Mouse (Mus musculus) natural killer cell, adult 2 months (primary cell): ENCODE data around the gene Syt17.
A peak's percentile ranks its signal among the peaks of the same experiment; 100 is the strongest.

ENCODE experiments used
- DNase-seq, 2 experiments: peaks; one replicate each; pipeline ENCODE4 v3.0.0; 2022; ENCODE audit warnings: low spot score in 2 of 2

Syt17 gene

DNA sequence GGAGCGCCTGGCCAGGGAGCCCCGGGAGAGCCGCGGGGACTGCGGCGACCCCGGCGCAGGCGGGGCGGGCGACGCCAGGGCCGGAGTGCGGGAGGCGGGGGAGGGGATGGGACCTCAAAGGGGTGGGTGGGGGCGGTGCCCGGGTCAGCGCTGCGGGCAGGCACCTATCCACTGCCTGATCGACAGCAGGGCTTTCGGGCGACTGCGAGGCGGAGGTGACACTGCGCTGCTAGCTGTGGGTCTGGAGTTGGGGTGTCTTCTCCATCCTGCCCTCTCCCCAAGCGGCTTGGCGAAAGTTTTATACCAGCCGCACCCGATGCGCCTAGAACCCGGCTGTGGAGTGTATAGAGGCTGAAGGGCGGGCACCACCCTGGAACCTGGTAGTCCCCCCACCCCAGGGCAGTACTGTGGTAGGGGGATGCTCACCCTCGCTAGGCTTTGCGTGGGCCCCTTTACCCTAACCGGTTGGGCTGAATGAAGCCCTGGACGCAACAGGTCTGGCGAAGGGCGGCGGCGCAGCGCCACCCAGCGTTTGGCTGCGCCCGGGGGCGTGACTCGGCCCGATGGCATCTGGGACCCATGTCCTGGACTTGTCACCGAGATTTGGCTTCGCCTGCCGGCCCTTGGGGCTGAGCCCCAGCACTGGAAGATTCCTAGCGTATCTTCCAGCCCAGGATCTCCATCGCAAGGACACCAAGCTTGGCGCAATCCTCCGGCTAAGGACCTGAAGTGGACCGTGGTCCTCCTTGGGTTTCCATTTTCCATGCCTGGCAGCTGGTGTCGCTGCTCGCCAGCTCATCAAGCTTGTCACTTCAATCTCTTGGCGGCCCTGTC lies at the start of gene Syt17:
Gene Syt17 (minus strand): TSS at position 89 of the 834 bp plus-strand sequence.
- DNase-seq = no peak

DNA sequence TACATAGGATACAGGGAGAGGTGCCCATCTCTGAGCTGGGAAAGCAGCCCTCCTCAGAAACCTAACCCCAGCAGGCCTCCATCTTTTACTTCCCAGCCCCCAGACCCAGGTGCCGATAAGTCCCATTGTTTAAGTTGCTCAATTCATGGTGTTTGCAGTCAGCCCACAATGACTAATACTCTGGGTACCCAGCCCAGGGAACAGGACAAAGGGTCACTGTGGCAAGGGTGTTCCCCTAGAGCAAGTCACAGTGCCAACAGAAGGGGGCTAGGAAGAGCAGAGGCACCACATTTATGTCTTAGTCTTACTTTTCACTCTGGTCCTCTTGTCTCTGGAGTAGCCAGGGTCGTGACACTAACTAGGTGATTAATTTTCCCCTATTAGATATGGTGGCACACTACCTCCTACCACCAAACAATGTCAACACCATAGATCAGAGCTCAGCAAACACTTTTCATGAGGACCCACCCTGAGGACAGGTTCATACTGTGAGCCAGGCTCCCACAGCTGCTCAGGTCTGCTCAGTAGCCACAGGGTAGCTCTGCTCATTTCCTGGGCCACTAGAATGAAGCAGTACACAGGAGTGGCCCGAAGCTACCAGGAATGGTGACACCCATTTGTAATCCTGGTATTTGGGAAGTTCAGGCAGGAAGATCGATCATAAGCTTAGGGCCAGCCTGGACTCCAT lies 47.0 kb upstream of the Syt17 start:
- DNase-seq = no peak

DNA sequence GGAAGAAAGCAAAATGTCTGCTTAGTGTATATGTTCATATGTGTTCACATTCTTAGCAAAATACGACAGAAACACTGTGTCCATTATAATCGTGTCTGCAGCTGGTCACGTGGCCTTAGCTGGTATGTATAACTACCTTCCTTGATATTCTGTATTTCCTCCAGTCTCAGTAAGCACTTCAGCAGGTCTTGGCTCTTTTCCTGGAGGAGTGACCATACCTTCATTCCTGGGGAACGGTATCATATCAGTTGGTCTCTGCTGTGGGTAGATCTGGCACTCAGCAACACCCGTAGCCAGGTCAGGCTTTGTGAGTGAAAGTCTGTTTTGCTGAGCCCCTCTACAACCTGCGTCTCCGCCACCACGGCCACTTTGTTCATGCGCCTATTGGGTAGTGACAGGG lies 45.9 kb upstream of the Syt17 start:
- no peak for DNase-seq

DNA sequence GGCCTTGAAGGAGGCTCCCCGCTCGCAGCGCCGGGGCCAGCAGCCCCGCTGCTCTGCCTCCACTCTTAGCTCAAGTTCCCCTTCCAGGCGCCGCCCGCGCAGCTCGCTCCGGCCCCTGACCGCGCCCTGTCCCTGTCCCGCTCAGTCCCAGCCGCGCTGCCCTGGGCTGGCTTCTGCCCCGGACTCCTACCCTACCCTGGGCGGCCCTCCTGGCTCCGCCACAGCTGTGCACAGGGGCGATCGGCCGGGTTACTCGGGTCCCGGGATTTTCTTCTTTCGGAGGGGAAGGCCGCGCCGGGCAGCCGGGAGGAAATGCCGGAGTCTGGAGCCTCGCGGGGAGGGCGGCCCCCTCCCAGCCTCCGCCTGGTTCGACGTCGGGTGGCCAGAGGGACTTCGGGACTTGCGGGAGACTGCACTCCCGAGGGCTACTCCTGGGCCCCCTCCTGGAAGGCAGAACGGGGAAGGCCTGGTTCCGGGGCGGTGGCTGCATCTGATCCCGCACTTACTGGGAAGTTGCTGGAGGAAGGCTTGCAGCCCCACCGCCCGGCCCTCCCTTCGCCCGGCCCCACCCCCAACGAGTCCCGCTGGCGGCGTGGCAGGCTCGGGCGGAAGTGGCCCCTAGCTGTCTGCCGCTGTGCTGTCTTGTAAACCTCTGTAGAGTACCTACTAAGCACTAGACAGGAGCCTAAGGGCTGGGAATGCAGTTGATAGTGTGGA lies 43.6 kb upstream of the Syt17 start, which contains the start of gene Itpripl2:
Gene Itpripl2 (minus strand): TSS at position 545 of the 717 bp plus-strand sequence.
- peak; percentile 37 to 54 for DNase-seq

DNA sequence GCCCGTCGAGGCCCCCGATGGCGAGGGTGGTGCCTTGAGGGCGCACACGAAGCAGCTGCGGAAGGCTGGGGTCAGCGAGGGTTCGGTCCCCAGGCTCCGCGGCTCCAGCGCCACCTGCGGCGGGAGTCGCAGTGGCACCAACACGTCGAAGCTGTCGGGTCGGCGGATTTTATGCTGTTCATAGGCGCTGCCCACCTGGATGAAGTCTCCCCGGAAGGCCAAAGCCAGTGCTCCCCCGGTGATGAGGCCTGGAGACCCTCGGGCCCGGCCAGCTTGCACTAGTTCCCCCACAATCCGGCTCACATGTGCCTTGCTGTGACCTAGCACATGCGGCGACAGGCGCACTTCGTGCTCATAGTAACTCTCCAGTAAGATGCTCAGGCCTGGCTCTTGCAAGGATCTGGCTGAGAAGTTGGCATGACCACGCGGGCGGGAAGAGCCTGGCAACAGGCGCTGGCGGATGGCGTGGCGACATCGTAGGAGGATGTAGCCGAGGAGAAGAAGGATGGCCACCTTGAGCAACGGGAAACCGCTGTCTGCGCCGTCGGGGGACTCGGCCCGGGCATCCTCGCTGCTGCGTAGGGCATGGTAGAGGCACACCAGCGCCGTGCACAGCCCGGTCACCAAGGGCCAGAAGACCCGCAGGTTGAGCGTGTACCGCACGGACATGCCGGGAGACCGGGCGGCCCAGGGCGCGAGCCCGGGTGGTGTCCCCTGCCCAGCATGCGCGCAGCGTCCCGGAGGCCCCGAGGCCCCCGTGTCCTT lies 42.8 kb upstream of the Syt17 start:
- peak in 1 of 2 experiments; percentile 2 for DNase-seq

DNA sequence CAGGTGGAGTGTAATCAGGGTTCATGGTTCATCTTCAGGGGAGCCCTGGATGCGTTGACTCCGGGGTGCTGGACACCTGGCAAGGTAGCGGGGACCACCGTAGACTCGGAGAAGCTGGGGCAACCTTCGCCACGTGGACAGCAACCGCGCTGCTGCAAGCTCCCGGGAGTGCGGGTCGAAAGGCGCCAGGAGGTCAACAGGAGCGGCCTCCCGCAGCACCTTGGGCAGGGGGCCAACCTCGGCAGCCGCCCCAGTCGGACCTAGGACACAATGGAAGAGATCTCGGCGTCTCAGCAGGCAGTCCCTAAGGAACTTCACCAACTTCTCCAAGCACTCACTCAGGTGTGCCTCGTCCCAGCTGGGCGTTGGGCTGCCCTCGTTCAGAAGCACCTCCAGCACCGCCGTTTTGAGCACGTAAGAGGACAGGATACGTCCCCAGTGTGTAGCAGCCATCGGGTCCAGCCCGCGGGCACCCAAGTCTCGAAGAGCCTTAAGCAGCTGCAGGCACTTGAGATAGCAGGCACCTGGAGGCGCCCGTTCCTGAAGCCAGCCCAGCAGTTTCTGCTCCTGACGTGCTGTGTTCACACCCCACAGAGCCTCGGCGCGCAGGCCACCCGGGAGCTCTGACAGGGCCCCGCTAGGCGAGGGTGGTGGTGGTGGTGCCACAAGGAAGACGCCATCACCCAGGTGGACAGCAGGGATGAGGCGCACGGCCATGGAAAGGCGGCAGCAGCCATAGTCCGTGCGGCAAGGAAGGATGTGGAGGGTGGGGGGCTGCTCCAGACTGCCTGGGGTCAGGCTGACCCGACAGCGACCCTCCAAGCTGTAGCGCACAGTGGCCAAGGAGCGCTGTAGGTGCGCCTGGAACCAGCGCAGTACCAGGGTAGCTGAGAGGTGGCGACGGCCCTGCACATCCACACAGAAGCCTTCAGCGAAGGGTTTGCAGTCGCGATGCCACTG lies 42.0 kb upstream of the Syt17 start:
- DNase-seq = no peak

DNA sequence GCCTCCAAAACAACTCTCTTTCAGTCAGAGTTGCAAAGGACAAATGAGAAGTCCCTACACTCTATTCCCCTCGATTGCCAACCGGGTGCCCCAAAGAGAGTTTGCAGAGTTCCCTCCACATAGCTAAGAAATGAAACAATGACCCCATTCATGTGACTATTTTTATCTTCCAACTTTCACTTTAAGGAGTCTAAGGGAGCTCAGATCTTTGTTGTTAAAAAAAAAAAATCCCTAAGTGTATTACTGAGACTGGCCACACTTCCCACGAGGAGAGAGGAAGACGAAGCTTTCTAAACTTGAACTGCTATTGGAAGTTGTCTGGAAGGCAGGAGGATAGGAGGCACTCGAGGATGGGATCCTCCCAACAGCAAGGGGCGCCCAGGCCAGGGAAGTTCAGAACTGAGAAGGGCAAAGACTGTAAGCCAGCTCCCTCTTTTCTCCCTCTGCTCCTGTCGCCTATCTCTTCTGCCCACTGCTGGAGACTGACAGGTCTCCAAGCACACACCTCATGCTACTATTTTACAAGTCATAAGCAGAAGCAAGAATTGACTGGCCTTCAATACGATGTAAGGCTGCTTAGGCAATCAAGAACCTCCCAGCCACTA lies 40.1 kb upstream of the Syt17 start:
- DNase-seq = no peak

DNA sequence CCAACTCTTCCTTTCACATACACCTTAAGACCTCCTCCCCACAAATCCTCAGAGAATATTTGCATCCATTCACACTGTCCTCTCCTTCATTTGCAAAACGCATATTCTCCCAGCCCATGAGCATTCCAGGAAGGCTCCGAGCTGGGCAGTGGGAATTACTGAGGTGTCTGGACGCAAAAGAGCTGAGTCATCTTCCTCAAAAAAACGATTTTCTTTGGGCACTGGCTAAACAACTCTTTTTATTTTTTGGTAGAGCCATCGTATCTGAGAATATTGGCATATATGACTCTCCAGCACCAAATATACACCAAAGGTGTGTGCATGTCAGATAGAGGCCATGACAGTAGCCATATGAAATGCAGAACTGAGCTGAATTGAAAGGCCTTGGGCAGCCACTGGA lies 38.9 kb upstream of the Syt17 start:
- DNase-seq = no peak

DNA sequence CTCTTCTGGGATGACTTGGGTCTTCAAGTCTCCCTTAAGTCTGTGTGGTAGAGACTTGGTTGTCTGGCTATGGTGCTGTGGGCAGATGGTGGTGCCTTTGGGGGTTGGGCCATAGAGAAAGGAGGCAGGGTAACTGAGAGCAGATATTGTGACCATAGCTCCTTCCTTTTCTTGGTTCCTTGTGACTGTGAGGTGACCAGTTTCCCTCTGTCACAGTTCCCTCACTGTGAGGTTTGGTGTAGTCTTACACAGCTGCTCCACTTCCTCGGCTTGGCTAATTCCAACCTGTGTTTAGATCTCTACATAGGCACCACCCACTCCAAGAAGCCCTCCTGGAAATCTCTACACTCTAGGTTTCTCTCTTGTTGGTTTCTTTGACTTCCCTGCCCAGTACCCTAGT lies 36.0 kb upstream of the Syt17 start:
- DNase-seq = no peak

DNA sequence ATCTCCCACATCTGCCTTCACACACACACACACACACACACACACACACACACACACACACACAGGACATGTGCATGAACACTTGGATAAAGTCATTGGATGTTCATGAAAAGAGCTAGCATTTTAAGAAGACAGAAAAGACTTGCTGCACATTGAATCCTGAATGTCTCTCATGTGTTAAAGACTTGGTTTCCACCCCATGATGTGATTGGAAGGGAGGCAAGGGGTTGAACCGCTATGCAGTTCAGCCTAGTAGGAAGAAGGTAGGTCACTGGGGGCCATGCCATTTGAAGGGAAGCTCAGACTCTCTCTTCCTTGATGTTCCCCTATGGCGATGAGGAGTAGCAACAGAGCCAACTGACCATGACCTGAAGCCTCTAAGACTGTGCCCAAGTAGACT lies 34.0 kb upstream of the Syt17 start:
- no peak for DNase-seq

DNA sequence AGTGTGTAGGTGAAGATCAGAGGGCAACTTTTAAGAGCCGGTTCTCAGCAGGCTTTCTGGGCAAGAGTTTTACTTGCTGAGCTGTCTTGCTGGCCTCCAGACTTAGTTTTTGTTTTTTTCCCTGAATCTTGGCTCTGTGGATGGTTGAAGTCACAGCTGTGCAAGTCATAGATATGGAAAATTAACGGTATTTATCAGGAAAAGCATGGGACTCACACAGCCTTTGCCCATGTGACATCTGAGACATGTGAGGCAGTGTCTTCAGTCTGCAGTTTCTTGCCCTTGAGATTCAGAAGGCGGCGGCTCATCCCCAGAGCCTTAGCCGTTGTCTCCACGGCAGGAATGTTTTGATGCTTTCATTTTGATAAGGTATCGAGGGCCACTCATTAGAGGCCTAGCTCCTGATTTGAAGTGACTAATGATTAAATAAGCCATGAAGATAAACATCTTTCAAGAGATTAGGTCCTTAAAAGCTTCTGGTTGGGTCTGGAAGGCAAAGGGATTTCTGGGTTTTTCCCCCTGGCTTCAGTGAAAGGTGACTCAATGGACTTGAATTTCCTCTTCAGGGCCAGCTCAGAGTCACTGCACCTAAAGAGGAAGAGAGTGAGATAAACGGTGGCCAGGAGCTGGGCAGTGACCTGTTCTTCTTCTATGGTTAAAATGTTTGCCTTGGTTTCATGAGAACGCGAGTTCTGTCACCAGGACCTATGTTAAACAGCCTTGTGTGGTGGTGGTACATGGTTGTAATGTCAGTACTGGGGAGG lies 33.2 kb upstream of the Syt17 start:
- DNase-seq = no peak

DNA sequence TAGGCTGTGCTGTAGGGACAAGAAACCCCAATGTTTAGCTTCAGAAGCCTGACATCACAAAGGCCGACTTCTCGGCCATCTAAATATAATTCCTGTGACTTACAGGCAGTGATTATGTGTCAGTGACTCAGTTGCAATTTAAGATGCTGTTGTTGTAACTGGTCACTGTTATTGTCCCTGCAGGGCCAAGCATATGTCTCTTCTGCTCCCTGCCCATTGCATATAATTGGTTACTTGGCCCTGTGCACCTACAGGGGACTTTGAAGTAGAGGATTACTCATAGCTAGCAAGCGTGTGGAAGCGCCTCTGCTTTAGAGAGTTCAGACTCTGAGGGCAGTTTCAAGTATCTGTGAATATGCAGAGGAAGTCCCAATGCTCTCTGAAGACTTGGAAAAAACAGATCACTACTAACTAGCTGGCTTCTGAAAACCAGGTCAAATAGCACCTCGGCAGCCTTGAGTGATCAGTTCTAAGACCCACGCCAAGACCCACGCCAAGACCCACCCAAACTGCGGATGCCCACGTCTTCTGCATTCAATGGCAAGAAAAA lies 32.2 kb upstream of the Syt17 start:
- DNase-seq = no peak

DNA sequence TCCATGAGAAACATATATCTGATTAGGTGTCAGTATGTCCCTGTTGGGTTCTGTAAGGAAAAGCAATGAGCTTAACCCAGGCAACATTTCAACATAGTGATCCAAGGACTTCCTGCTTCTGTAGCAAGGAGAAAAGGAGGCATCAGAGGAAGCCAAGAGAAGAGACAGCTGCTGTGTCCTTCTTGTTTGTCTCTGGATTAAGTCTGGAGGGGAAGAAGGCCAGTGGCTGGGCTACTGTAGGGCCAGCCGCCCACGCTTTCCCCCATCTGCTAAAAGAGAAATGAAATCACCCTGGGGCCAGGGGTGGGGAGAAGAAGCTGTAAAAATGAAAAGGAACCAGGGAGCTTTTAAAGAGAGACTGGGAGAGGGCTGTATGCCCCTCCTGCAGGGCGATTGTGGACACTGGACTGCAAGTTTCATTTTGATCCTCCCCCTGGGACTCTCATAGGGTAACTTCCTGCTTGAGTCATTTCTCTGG lies 30.9 kb upstream of the Syt17 start:
- no peak for DNase-seq

DNA sequence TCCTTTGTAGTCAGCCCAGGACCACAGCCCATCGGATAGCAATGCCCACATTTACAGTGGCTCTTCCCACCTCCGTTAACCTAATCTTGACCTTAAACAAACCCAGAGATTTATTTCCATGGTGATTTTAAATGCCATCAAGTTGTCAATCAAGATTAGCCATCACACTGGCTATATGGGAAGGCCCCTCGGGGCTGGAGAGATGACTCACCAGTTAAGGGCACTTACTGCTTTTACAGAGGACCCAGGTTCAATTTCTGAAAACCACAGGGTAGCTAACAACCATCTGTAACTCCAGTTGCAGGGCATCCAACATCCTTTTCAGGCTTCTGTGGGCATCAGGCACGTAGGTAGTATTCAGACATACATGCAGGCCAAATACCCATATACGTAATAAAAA lies 28.4 kb upstream of the Syt17 start:
- no peak for DNase-seq

DNA sequence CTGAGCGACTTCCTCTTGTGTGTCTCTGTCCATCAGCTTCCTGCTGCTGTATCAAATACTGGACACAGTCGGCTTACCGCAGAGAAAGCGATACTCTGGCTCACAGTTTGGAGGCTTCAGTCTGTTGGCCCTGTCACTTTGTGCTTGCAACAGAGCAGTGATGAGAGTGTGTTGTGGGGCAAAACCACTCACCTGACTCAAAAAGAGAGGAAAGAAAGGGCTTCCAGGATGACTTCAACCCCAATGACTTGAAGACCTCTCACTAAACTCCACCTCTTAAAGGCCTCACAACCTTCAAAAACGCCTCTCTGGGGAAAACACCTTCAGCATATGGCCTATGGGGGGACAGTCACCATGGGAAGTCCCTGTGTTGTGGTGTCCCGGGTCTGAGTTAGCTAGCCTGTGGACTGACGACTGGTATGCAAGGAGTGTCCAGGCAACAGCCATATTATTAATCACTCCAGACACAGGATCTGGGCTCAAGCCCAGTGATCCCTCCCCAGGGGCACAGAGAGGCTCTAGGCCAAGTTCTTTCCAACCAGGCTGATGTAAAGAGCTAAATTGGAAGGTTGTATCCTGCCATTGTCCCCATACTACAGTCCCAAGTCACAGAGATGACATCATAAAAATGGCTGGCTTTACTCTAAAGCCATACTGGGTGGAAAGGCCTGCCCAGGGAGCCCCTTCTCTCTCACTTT lies 27.1 kb upstream of the Syt17 start:
- no peak for DNase-seq

DNA sequence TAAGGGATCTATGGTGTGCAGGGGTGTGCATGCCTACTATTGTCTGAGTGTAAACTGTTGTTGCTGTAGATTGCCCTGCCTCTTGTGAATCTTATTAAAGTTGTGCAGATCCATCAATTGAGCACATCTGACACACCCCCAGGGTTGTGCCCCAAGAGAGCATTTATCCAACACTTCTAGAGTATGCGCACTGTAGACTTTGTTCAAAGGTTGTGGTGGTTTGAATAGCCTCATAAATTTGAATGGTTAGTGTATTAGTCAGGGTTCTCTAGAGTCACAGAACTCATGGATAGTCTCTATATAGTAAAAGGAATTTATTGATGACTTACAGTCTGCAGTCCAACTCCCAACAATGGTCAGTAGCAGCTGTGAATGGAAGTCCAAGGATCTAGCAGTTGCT lies 24.9 kb upstream of the Syt17 start:
- DNase-seq = no peak

DNA sequence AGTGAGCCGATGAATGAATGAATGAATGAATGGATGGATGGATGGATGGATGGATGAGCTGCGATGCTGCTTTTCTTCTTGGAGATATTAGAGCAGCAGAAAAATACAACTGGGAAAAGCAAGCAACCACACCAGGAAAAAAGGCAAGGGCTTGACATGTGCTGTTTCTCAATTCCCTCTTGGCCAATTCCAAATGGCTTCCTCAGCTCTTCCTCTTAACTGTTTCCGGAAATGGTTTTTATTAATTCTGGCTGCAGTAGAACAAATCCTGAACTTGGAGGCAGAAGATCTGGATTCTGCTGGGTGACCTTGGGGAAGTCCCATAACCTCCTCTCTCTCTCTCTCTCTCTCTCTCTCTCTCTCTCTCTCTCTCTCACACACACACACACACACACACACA lies 20.0 kb upstream of the Syt17 start:
- no peak for DNase-seq

DNA sequence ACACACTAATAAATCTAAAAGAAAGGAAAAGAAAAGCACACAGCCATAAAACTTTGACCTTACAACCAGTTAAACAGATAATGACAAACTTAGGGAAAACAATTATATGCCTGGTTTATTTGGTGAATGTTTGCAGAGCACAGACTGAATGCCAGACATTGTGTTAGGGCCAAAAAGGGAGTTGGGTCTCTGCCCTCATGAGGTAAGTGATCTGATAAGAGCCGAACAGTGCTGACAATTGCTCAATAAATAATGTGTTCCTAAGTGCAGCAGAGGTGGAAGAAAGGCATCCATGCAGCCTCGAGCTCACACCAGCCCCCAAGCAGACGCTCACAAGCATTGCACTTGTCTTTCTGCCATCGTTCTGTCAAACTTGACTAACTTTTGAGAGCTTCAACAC lies 16.4 kb upstream of the Syt17 start:
- no peak for DNase-seq
